Mouse (Mus musculus): ENCODE measurements around the gene Abcc12.

GRCm38 (mm10) chr8:86463215-86463614 is 117.3 kb downstream of the Abcc12 start:
- TF ChIP-seq MAFK (IDR thresholded peaks at IDR 0.05; ENCODE audit: insufficient read depth, low read depth, low read length) (no peak), CHD2 (IDR thresholded peaks at IDR 0.05; ENCODE audit: low read depth, low read length) (no peak), HCFC1 (IDR thresholded peaks at IDR 0.05; ENCODE audit: borderline replicate concordance, insufficient read depth, low read length) (no peak), ZC3H11A (IDR thresholded peaks at IDR 0.05; ENCODE audit: borderline replicate concordance, low read depth, low read length) (no peak)

All from ES-E14 (cell line).